Mouse (Mus musculus) lung, adult 10 weeks (tissue): ENCODE measurements around the gene Cd247. TPM values are rescaled to one million over a fixed set of nuclear protein-coding genes. Genes with fewer than 3 reads are reported as not detected.

Experiments
- polyA plus RNA-seq: library from polyadenylated mRNA; stranded (reverse); fragments of 350-450 nt; fragmentation: Illumina TruSeq; extraction: RNeasy Lipid Tissue Mini Kit (QIAGEN cat#74804); gene quantifications from one replicate; pipeline ENCODE4 v1.2.3, GENCODE M21; 2014; ENCODE audit warnings: low read depth, low replicate concordance; ENCODE audit not compliant: insufficient read depth

Gene Cd247
- 7.5 TPM for polyA plus RNA-seq

DNA sequence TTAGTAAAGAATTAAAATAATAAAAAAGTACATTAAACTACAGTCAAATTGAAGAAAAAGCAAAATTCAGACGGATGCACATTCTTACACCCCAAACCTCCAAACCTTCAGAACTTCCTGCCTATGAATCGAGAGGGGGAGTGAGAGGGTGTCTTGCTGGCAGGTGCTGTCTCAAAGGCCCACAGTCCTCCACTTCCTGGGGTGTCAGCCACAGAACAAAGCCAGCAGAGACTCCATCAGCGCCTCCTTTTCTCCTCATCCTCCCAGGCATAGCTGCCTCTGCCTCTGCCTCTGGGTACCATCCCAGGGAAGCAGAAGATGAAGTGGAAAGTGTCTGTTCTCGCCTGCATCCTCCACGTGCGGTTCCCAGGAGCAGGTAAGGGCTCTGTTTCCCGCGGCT is at the start of gene Cd247:
Gene Cd247 (plus strand): TSS at position 171 of the 400 bp plus-strand sequence.

DNA sequence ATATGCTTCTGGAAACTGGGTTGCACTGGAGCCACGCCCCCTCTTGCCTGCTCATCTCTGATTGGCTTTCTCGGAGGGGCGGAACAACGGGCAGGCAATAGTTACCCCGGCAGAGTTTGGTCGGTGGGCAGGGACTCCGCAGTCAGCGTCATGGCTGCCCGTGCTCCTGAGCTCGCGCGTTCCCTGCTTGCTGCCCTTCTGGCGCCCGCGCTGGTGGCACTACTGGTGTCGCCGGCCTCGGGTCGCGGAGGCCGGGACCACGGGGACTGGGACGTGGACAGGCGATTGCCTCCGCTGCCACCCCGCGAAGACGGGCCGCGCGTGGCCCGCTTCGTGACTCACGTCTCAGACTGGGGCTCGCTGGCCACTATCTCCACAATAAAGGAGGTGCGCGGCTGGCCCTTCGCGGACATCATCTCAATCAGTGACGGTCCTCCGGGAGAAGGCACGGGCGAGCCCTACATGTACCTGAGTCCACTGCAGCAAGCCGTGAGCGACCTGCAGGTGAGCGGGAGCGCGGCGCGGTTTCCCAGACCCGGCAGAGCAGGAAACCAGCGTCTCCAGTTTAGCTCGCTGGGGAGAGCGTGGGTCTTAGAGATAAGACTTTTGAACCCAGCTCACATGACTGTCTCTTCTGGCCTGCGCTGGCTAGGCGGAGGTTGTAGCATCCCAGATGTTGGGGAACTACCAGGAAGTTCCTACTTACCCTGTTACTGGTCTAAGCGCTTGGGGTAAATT is 24.7 kb upstream of the Cd247 start, which contains the start of gene Creg1:
Gene Creg1 (plus strand): TSS at position 112 of the 738 bp plus-strand sequence.

Other genes starting within 250 kb of the Cd247 start
- gene Mpzl1, start 154.1 kb upstream of the Cd247 start, polyA plus RNA-seq = 24.1 TPM
- gene Rcsd1, start 78.9 kb upstream of the Cd247 start, polyA plus RNA-seq = 42.6 TPM
- 126 TPM for gene Creg1, start 24.9 kb upstream of the Cd247 start, polyA plus RNA-seq
- 1.6 TPM for gene Pou2f1, start 214.0 kb downstream of the Cd247 start, polyA plus RNA-seq